Comparison of ENCODE assay signal across 9 mouse cellular contexts in genomic region chr4:135768572-135769526, GRCm38 (mm10). TPM values are rescaled to one million over a fixed set of nuclear protein-coding genes. Genes with fewer than 3 reads are reported as not detected.
A peak's percentile ranks its signal among the peaks of the same experiment; 100 is the strongest.
DNase-seq lines count a peak whose midpoint lies in the region; ATAC-seq and TF ChIP-seq lines count a peak whose summit lies in the region.
"Had no signal": no experiment of that assay in that cellular context is flagged by ENCODE, and none has a peak within 500 bp of the region (broad histone marks: within the 10 kb centered on the region; RNA-seq: fewer than 3 reads in every experiment).

No protein-coding gene starts in this region.

- ATAC-seq in cerebellum, adult (ENCODE audit: insufficient number of reproducible peaks, low FRiP score, low TSS enrichment) = no peak
- no peak for ATAC-seq in liver, embryonic 14.5 days (ENCODE audit: insufficient read depth)
- peak; percentile 26; the same call in 1 of the 2 replicates for ATAC-seq in stomach, embryonic 16.5 days (ENCODE audit: insufficient read depth, low FRiP score)

- intact Hi-C loops in heart, postnatal 10 days (cut with DNase I) = loop anchor here (2.0 to 5.0 kb wide), 2 partner anchors 60 to 82 kb away; partner anchors contain the start of gene Ifnlr1

- no peak overlapping the region for H3K4me3 ChIP-seq in liver, embryonic 14.5 days (ENCODE audit: insufficient read depth in 1 of 2, low read depth in 2 of 2, low read length in 2 of 2)
- no peak overlapping the region for H3K4me3 ChIP-seq in stomach, embryonic 16.5 days (replicated peaks; ENCODE audit: low read length)

- no peaks in the 10 kb centered on the region for H3K9me3 ChIP-seq in liver, embryonic 14.5 days (ENCODE audit: control insufficient read depth, low read length)
- H3K9me3 ChIP-seq in stomach, embryonic 16.5 days (replicated peaks; ENCODE audit: control insufficient read depth, low read length) = no peaks in the 10 kb centered on the region

- TF ChIP-seq CTCF in liver, embryonic 14.5 days (IDR thresholded peaks at IDR 0.05; ENCODE audit: low read depth) = peak; percentile 82

- no peak for TF ChIP-seq EP300 in liver, embryonic 14.5 days (IDR thresholded peaks at IDR 0.05; ENCODE audit: low read depth)

- WGBS in liver, embryonic 14.5 days (ENCODE audit: insufficient replicate concordance) = 57% methylated on average over 14 of the region's 14 CpGs
- 62% methylated on average over 14 of the region's 14 CpGs for WGBS in stomach, embryonic 16.5 days

- no peaks in the 10 kb centered on the region for H3K27me3 ChIP-seq in liver, embryonic 14.5 days (ENCODE audit: control insufficient read depth, insufficient read depth, low read length)
- no peaks in the 10 kb centered on the region for H3K27me3 ChIP-seq in stomach, embryonic 16.5 days (ENCODE audit: control insufficient read depth, insufficient read depth, low read length)

- no peaks in the 10 kb centered on the region for H3K4me1 ChIP-seq in liver, embryonic 14.5 days (replicated peaks; ENCODE audit: control insufficient read depth in 2 of 2, insufficient read depth in 2 of 2, low read length in 1 of 2)
- no peaks in the 10 kb centered on the region for H3K4me1 ChIP-seq in stomach, embryonic 16.5 days (ENCODE audit: control insufficient read depth, insufficient read depth, low read length)

- no peaks in the 10 kb centered on the region for H3K36me3 ChIP-seq in liver, embryonic 14.5 days (replicated peaks; ENCODE audit: control insufficient read depth, insufficient read depth, low read depth)
- H3K36me3 ChIP-seq in stomach, embryonic 16.5 days (ENCODE audit: control insufficient read depth, insufficient read depth, low read length) = no peaks in the 10 kb centered on the region

- H3K27ac ChIP-seq in liver, embryonic 14.5 days = no peak overlapping the region
- H3K27ac ChIP-seq in stomach, embryonic 16.5 days (ENCODE audit: low read length) = no peak overlapping the region

- peak; percentile 18 for DNase-seq in cerebellum, adult 11 months
- peak; percentile 51 for DNase-seq in ovary, postnatal 36 days (ENCODE audit: low spot score)
- no peak for DNase-seq in ovary, adult 18-20 months (ENCODE audit: low spot score)
- DNase-seq in cerebellum, adult 9-10 months = peak; percentile 13
- DNase-seq in heart, postnatal 10 days = peak; percentile 59 to 61
- no peak for DNase-seq in liver, embryonic 14.5 days (ENCODE audit: low read depth in 3 of 3, low spot score in 3 of 3)

- no peak overlapping the region for H3K9ac ChIP-seq in liver, embryonic 14.5 days (replicated peaks)
- H3K9ac ChIP-seq in stomach, embryonic 16.5 days (ENCODE audit: low read length) = no peak overlapping the region

- H3K4me2 ChIP-seq in liver, embryonic 14.5 days (ENCODE audit: low read depth) = no peak overlapping the region
- no peak overlapping the region for H3K4me2 ChIP-seq in stomach, embryonic 16.5 days (ENCODE audit: low read depth, low read length)

RNA-seq across cellular contexts. Expression of gene Myom3, which starts 9.3 kb away (rescaled TPM):
- total RNA-seq in heart, postnatal 10 days (2021) = under 1 TPM; 0.77 to 0.84 TPM
- polyA plus RNA-seq in liver, embryonic 14.5 days (2012; rRNA removed) = 0.03 and 0.06 TPM in 2 replicates
- polyA plus RNA-seq in liver, embryonic 14.5 days (2014; fragmentation: Nextera tagmentation; extraction: Ambion mirVana) = 0.04 TPM in 1 of 2 replicates, not detected in the other
- polyA plus RNA-seq in stomach, embryonic 16.5 days (2015; fragmentation: Nextera tagmentation; extraction: Ambion mirVana) = 0.56 and 3.6 TPM in 2 replicates

RNA-seq across cellular contexts. Expression of gene Il22ra1, which starts 40.9 kb away (rescaled TPM):
- under 1 TPM; 0.22 to 0.64 TPM for total RNA-seq in heart, postnatal 10 days (2021)
- 0.98 and 1.3 TPM in 2 replicates for polyA plus RNA-seq in liver, embryonic 14.5 days (2012; rRNA removed)
- 0.36 and 0.54 TPM in 2 replicates for polyA plus RNA-seq in liver, embryonic 14.5 days (2014; fragmentation: Nextera tagmentation; extraction: Ambion mirVana)
- polyA plus RNA-seq in stomach, embryonic 16.5 days (2015; fragmentation: Nextera tagmentation; extraction: Ambion mirVana) = 2.0 and 2.1 TPM in 2 replicates
- polyA plus RNA-seq: heart, embryonic 14.5 days had no signal

Comparison
In these comparisons a context has a peak if more than half of its experiments do, and no peak if none do; other contexts are left out.
1. DNase-seq: peak in cerebellum, adult 11 months (single experiment), ovary, postnatal 36 days (single experiment), cerebellum, adult 9-10 months (single experiment) and heart, postnatal 10 days (2 of 2); none in ovary, adult 18-20 months (single experiment) and liver, embryonic 14.5 days (0 of 3).